Mouse (Mus musculus) thymus, postnatal 25 days (tissue): ENCODE measurements at regions not wholly inside any gene's neighbourhood (a gene's known extent, or its start where the extent isn't known, plus 50 kb on each side); places are given as distances from the start of the nearest gene placed in this dataset.

Source experiments
- DNase-seq: peaks from one replicate; pipeline ENCODE4 v3.0.0; 2022

DNA sequence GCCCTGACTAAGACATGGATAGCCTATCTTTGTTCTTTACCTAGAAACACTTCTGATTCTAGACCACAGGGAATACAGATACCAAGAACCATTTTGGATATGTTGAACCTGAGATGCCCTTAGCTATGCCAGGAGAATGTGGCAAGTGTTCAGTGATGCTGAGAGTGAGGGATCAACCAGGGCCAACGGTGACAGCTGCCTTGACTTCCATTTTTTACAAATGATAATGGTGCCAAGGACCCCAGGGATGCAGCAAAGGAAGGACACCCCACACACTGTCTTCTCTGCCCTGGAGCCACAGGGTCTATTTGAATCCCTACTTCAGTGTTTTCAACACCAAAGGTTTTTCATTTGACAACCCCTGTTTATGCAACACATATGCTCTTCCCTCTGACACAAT, 174.4 kb downstream of the Gsdmc2 start:
- no peak for DNase-seq

DNA sequence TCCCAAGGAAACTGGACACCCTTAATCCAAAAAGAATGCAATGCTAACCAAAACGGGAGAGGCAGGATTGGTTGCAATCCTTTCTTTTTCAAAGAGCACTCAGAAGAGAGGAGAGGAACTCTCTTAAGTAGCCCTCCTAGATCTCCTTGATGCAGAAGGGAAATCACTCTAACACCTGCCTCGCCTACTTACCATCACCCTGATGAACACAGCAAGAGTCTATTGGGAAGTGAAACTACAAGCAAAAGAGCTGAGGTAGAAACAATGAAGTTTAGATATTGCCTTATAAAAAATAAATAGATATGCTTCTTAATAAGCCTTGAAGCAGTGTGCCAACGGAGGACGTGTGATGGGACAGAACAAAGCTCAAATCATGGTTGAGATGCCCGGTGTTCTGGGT, 177.4 kb downstream of the Gsdmc2 start:
- no peak for DNase-seq

DNA sequence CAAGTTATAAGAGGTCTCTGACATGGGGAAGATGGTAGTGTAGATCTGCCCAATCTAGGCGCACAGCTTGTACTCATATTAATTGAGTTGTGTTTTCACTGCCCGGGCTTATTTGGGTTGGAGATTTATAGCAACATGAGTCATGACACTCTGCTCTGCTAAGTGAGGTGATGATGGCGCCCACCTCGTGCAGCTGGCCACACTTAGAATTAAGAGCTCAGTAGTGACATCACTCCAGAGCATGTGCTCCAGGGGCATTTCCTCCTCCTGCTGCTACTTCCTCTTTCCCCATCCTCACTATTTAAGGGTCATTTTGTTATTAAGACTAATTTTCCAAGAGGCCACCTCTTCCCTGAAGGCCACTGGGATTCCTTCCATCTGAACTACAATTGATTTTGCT, 179.5 kb downstream of the Gsdmc2 start:
- no peak for DNase-seq

DNA sequence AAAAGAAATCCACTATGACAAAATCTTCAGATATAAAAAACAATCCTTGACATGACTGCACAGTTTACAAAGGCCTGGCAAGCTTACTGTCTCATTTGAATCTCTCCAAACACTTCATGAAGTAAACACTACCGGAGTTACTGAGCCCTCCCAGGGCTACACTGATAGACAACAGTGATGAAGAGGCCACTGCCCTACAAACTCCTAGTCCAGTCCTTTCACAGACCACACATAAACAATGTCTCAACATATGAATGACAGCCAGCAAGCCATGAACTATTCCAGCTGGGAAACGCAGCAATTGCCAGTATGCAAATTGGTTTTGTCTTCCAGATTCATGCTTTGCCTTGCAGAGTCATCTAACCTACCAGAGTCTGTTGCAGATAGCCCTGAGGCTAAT, 180.1 kb downstream of the Gsdmc2 start:
- DNase-seq, result no peak

DNA sequence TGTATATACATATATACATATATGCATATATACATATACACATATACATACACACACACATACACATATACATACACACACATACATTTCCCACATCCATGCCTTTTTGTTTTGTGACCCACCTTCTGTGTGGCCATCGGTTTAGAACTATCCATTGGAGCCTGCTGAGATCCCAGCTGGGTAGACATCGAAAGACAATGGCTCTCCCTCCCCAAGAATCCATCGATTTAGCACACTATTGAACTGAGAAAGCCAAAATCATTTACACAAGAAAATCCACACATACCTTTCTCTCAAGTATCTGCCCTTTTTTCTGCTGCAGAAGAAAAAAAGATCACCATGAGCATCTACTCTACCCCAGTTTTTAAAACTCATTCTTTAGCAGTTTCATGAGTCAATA, 182.8 kb downstream of the Gsdmc2 start:
- no peak for DNase-seq

DNA sequence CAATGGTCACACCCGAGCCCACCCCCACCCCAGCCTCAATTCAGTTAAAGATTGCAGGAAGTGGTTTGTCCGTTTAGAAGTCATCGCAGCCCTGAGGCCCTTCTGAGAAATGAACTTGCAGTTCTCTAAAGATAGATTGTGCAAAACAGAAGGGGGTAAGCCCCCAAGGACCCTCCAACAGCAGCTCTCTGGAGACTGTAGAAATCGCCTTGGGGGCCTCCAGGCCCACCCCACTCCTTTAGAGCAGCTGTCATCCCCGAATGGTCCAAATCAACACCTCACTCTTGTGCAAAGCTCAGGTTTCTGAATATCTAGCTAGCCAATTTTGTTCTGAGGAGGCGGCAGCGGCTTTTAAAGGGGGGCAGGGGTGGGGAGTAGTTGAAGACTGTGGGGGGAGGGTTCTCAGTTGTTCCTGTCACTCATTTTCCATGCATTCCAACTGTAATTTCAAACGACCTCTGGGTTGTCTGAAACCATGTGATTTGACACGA, 186.9 kb downstream of the Gsdmc2 start:
- peak; percentile 8 for DNase-seq

DNA sequence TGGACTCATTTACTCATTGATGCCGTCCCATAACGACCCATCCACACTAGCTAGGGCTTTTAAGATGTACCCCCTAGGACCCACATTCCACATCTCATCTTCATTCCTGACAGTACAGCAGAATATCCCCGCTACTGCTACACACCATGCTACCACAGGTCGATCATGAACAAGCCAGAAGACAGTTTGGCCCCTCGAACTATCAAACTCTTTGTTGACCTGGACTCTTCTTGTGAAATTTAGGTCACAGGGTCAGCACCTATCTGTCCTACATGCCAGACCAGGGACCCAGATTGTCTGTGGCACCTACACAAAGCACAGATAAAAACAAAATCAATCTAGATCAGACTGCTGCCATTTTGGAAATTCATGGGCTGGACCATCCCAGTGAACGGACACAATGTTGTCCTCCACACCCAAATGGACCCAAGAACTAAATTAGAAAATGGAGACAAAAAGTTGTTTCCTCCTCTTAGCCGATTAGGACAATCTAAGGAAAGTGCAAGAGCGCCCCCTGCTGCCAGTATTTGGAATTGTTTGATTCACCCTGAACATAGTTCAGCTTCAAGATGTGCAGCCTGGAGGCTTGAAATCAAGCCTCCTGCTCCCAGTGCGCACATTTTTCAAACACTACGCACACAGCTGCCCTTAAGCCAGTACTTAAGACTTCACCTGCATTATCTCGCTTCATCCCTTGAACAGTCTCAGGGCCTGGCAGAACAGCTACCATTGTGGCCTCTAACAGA, 192.6 kb downstream of the Gsdmc2 start:
- peak; percentile 88 for DNase-seq

DNA sequence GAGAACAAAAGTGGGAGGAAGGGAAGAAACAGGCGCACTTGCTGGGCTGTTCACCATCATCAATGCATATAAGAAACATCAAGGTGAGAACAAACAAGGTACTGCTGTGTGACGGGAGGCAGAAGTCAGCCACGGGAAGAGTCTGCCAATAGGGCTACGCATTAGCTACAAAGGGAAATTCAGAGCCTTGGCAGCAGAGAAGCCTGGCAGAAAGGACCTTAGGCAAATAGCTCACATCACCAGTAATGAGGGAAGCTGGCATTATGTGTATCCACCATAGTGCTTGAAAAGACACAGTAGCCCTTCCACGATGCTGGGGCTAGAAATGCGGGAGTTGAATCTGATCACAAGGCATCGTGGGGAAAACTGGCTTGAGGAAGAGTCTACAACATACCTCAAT, 193.9 kb downstream of the Gsdmc2 start:
- no peak for DNase-seq

DNA sequence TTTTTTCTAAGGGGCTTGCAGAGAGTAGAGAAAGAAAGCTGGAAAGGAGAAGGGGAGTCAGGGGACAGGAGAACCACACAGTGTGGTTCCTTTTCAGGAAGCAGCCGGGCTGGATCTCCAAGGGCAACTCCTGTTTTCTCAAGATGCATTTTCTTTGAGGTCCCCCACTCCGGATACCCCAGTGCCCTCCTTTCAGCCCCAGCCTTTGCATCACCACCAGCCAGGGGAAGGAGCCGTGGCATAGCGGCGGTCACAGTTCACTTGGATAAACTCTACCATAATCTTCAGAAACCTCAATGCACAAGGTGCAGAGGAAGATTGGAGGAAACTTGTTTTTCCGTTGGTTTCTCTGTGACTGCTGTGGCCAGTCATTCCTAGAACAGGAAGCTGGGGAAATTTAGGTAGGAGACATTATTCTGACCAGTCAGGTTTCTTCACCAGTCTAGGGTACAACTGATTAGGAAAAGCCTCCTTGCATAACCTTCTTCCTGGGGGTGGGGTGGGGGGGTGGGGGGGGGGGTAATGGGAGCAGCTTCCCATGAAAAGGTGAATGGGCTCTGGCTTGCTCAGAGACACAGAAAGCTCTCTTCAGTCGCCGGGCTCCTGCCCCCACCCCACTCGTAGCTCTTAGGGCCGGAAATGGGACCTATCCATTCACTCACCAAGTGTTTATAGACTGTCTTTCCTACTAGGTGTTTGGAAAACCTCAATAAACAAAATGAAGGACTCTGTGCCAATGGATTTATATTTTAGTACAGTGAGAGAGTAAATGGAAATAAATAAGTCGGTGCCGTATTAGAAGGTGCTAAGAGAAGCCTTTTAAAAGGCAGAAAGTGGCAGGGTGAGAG, 196.6 kb downstream of the Gsdmc2 start:
- DNase-seq, result peak; percentile 16

DNA sequence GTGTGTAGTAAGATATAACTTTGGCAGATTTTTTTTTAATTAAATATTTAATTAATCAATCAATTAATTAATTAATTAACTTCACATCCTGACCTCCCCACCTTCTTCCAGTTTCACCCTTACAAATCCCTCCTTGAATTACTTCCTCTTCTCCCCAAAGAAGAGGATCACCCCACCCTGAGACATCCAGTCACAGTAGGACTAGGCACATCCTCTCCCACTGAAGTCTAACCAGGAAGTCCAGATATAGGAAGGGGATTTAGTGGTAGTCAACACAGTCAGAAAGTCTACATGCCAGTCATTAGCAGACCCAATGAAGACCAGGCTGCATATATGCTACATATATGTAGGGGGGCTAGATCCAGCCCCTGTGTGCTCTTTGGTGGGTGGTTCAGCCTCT, 220.2 kb downstream of the Gsdmc2 start:
- DNase-seq, result no peak

DNA sequence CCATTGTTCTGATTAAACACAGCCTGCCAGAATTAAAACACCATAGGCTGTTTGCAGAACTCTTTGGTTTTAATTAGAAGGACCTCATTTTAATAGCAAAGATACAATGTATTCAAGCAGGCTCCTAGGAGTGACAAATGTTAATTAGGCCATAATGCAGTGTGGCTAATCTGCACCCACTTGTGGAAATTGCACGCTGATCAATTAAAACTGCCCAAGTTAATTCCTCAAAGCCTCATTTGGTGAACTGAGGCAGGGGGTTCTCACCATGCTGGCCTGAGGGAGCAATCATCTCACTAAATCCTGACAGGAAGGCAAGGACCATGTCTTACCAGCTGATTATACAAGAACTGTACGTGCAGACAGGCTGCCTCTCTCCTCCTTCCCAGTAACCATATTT, 220.7 kb downstream of the Gsdmc2 start:
- no peak for DNase-seq

DNA sequence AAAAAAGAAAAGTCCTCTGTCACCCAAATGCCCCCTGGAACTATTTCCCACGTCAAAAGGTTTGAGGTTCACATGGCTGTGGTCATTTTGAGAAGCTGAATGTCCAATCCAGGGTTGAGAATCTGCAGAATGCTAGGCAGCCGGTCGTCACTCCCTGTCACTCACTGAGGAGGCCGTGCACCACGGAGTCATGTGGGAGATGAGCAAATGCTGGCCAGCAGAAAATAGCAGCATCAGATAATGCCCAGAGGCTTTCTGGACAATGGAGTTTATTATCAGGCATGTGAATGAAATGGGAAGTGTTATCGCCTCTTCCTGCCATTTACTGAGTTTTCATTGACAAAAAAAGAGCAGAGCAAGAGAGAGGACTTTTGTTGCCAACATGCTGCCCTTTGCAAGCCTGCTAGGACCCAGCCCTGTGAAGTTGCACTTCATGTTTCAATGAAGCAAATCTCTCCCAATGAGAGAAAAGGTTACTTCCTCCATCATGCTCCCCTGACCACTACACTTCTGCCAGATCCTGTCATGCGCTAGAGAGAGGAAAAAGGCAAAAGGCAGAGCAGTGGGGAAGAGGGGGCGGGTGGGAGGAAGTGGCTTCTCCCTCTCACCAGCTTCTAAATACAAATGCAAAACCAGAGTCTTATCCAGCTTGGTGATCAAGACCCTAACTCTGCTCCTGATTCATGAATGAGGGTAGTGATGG, 228.3 kb downstream of the Gsdmc2 start:
- peak; percentile 11 for DNase-seq

DNA sequence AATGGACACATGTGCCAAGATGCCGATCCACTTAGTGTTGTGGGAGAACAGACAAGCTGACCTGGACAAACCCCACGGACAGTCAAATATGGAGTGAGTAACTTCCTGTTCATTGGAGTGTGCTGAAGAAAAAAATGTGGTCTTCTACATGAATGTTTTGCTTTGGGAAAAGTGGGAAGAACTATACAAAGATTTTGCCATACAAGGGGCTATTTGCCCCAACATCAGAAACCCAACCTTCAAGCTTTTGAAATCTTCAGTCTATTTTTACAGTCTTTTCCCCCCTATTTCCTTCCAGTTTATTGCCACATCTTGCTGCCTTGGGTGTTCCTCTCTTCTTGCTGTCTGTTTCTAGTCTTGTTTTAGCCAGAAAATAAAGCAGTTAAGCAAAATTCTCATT, 230.8 kb downstream of the Gsdmc2 start:
- no peak for DNase-seq

DNA sequence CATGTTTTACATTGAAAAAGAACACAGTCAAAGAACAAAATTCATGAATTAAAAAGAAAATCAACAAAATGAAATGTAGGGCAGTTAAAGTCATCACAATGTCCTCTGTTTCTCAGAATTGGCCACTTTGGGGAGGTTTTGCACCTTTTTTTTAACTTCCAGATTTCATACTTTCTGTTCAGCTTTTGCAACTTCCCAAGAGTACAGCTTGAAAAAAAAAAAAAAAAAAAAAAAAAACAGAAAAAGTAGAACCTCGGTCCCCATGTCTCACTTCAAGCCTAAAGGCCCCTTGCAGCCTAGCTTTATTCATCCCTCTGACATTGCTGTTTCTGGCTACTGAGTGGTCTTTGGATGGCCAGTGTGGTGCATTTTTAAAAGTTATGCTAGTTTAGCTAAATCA, 231.9 kb downstream of the Gsdmc2 start:
- DNase-seq, result no peak

DNA sequence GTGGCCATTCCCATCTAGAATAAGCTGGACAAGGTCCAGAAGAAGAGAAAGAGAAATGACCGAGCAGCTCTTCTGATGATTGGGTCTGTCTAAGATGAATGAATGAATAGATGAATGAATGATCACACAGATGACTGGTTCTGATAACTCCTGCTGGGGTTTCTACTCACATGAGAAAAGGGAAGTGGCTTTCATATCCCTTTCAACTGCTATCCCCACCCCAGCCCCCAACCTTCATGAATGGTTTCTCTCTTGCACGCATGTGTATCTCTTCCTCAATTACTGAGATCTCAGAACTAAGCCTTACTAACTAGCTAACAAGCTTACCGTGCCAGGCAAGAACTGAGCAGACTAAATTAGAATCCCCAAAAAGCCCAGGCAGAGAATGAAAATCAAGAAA, 233.8 kb downstream of the Gsdmc2 start:
- peak; percentile 46 for DNase-seq

DNA sequence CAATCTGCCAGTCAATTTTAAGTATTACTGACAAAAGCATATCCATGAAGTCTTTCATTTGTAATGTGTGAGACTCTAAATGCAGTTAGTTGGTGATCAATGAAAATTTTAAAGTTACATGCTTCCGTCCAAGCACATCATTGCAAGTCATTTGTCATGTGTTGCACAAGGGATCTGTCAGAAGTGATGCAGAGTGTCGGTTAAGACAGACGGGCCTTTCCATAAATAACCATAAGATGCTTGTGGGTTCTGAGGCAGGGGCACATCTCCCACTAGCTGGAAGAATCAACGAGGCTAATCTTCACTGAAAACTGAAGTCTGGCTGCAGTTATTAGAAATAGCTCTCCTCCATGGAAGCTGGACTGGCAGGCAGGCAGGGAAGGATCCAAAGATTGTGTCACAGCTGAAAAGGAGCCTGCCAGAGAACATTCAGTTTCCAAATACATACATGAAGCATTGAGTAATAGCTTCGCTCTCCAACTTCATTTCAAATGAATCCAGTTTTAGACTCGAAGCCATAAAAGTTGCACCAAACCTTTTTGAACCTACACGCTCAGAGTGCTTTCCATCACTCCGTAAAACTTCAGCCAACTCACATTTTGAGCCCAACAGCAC, 241.8 kb downstream of the Gsdmc2 start:
- DNase-seq, result no peak

DNA sequence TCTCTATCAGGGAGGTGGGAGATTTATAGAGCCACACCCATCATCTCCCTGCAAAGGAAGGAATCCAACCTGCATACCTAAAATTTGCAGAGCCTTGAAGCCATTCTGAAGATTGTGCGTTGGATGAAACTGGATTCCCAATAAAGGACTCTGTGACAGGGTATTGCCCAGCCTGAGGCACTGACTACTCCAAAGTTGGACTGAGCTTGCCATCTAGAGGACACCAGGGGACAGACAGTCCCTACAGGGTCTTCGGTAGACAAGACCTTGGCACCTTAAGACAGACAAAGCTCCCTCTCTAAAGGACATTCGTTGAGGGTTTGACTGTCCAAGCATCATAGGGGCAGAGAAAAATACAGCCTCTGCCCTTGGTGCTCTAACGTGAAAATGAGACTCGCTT, 243.4 kb downstream of the Gsdmc2 start:
- DNase-seq, result peak; percentile 61

DNA sequence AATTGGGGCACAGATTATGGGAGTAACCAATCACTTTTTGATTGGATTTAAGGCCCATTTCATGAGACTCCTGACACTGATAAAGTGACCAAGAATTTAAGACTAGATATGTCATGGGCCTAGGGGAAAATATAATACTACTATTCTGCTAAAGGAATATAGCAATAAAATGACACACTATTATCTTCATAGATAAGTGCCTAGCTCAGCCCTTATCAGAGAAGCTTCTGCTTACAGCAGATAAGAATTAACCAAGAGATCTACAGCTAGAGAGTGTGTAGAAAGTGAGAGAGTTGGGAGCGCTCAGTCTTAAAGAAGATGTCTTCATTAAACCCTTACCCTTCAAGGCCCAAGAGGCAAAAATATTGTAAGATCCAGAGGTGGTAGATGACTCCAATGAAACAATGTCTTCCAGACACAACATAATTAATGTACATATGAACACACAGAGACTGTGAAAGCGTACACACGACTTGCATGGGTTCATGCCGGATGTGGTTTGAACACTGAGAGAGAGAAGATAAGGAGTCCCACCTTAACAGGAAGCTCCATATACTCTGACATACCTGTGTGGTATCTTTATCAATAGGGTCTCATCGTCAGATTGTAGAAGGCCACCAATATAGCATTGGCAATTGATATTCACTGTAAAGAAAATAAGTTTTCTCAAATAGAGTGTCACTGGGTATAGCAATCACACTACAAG, 252.1 kb downstream of the Gsdmc2 start:
- DNase-seq, result no peak

DNA sequence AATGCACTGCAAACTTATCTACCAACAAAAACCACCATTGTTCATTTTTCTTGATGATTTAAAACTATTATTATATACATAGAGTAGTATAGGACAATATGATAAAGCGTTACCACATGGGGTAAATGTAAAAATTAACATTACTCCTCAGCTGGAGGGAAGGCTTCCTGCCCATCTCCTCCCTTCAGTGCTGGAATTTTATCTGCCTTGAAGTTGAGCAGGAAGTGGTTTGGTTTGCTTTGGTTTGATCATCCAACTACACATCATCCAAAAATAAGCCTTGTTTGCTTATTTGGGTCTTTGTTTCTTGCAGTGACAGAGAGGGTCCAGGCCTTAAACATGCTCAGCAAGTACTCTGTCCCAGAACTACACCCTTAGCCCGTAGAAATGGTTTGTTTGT, 285.7 kb downstream of the Gsdmc2 start:
- DNase-seq, result no peak

DNA sequence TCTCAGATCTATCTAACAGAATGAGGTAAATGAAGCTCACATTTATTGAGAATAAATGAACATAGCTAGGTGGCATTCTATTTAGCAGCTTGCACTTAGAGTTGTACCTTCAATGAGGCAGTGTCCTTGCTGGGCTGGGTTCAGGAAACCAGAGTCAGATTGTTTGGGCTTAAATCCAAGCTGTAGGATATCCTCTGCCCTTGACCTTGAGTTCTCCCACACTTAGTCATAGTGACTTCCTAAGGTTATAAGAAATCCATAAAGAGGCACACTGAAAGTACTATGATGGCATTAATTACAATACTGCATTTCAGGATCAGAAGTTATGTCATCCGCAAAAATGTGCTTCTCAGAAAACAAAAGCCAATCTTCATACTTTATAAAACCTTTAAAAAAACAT, 286.3 kb downstream of the Gsdmc2 start:
- DNase-seq, result no peak

DNA sequence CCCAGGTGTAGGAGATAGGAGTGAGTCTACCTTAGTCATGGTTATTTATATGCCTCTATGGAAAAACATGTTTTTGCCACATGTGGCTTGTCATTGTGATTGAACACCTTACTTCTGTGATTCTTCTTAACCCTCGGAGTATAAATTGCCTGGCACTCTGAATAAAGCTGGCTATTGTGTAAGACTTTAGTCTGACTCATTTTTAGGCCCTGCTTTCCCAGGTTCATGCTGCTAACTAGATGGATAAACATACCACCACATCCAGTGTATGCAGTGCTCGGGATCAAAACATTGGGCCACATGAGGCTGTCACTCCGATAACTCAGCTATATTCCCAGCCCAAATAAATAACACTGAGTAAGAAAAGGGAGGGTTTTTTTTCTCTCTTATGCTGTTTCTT, 287.2 kb downstream of the Gsdmc2 start:
- DNase-seq, result no peak

DNA sequence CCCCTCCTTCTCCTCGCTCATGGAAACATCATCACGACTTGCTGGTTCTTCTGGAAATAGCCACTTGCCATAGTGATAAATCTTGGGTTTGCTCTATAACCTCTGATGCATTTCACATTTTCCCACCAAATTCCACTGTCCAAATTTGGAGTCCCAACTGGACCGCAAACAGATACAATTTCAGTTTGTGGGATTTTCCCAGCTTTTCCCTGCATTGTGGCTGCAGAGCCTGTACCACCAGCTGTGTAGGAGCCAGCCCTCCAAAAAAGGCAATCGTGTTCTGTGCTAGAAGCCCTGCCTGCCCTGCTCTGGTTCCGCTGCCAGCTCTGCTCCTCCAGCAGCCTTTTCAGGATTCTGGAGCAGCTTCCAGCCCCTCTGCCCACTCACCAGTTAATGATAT, 291.4 kb downstream of the Gsdmc2 start:
- DNase-seq, result no peak
